Mouse (Mus musculus) heart, adult 9 months (tissue): ENCODE measurements around the gene Cend1.

Experiments
- DNase-seq, 2 experiments: peaks; one replicate each; pipeline ENCODE4 v3.0.0; 2022; ENCODE audit warnings: low spot score in 2 of 2

Gene Cend1

DNA sequence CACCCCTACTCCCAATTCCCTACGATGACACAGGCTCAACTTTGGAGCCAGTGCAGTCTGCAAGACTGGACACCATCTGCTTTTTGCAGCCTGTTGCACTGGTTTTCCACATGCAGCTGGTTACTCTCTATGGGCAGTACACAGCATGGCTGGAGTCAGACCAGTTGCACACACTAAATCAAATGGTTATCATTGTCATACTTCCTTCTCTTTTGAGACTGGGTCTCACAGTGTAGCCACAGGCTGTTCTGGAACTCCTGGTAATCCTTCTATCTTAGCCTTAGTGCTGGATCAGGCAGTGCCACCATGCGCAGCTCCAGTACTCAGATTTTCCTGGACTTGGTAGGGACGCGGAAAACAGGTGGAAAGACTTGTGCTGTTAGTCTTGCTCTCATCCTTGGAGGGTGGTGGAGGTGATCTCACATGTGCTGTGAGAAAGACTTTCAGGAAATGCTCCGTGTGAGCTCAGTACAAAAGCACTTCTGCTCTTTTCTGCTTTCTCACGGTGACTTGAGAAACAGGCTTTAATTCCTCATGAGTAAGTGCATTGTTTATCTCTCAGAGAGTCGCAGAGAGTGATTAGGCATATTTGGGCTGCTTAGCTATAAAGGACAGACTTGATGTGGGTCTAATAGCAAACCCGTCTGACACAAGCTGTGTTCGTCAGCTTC lies 36.6 kb downstream of the Cend1 start:
- DNase-seq = no peak

DNA sequence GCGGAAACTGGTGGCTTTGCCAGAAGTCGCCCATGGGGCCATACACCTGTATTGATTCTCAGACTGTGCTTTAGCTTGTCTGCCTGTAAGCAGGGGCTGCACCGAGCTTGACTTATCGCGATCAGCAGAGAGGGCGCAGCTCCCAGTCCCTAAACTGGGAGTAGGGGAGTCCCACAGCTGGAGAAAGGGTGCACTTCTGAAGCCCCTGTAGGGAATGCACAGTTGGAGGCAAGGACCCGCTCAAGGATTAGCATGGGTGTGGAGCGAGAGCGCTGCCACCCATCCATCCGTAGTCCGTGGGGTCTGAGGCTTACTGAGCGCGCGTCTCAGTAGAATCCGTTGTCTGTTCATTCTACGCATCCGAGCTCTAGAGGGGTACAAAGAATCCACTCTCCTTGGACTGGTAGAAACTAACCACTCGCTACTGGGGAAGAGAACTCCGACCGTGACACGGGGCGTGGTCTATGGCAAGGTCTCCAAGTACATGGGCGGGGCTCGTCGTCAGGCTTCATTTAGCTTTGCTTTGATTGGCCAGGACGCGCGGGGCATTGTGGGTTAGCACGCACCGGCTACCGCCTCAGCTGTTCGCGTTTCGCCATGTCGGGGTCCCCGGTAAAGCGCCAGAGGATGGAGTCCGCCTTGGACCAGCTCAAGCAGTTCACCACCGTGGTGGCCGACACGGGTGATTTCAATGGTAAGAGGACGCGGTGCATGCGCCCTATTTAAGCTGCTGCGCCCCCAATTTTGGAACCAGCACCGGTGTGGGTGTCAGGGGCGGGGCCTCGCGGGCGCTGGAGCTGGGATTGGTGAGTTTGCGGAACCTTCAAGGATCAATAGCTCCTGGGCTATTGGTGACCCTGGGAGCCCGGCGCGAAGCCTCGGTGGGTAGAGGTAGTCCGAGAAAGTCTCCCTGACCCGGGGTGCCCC lies 37.4 kb downstream of the Cend1 start, which contains the start of gene Taldo1:
Gene Taldo1 (plus strand): TSS at position 575 of the 927 bp plus-strand sequence.
- DNase-seq = peak; percentile 97 to 98

DNA sequence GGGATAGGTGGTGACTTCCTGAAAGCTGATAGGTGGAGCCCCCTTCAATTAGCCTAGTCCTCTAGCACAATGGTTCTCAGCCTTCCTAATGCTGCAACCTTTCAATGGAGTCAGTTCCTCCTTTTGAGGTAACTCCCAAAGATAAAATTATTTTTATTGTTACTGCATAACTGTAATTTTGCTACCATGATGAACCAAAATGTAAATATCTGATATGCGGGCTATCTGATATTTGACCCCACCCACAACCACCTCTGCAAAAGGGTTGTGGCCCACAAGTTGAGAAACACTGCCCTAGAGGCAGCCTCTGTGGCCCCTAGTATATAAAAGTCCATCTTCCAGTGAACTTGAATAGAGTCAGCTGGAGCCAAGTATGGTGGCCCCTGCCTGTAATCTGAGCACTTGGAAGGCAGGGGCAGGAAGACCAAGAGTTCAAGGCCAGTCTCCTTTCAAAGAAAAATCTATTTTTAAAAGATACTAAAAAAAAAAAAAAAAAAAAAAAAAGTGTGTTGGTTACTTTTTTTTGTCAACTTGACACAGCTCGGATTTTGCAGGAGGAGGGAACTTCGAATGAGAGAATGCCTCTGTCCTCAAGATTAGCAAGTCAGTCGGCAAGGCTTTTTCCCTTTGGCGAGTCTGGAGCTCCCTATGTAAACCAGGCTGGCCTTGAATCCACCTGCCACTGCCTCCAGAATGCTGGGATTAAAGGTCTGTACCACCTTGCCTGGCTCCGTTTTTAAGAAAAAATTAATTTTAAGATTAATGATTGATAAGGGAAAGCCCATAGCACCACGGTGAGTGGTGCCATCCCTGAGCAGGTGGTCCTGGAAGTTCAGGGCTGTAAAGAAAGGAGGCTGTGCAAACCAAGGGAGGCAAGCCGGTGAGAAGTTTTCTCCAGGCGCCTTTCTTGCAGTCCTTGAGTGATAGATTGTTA lies 38.7 kb downstream of the Cend1 start:
- DNase-seq = no peak

DNA sequence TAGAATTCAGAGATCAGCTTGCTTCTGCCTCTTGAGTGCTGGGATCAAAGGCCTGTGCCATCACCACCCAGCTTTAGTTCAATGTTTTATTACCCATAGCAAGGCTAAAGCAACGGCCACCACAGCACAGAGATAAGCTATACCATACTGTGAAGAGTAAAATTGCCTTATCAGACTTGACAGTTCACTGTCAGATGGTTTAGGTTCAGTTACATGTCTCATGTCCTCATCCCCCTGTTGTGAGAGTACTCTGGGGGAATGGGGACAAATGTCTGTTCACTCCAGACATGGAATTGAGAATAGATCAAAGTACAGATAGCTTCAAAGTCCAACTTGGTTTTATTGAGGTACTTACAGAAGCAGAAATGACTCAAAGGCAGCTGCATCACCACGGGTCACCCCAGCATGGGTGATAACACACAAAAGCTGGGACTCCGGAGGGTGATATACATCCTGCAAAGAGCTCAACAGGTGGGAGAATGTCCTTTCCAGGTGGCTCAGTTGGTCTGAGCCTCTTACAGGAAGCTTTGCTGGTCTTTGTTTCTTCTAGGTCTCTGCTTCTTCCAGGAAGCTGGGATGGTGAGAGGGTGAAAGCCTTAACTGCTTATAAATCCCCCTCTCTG lies 40.7 kb downstream of the Cend1 start:
- DNase-seq = no peak

DNA sequence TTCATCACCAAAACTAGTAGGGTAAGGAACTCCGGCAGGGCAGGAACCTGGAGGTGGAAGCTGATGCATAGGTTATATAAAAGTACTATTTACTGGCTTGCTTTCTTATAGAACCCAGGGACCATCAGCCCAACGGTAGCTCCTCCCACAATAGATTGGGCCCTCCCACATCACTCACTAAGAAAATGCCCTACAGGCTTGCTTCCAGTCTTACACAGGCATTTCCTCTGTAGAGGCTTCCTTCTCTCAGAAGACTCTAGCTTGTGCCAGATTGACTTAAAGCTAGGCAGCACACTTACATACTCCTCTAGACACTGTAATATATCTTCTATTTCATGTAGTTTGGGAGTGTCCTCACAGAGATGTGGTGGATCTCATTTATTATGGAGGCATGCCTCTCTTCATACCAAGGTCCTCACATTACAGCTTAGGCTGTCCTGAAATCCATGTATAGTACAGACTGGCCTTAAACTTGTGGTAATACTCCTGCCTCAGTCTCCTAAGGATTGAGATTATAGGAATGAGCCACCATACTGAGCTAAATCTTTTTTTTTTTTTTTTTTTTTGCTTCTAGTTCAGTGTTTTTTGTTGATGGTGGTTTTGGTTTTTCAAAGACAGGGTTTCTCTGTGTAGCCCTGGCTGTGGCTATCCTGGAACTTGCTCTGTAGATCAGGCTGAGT lies 41.3 kb downstream of the Cend1 start:
- no peak for DNase-seq

DNA sequence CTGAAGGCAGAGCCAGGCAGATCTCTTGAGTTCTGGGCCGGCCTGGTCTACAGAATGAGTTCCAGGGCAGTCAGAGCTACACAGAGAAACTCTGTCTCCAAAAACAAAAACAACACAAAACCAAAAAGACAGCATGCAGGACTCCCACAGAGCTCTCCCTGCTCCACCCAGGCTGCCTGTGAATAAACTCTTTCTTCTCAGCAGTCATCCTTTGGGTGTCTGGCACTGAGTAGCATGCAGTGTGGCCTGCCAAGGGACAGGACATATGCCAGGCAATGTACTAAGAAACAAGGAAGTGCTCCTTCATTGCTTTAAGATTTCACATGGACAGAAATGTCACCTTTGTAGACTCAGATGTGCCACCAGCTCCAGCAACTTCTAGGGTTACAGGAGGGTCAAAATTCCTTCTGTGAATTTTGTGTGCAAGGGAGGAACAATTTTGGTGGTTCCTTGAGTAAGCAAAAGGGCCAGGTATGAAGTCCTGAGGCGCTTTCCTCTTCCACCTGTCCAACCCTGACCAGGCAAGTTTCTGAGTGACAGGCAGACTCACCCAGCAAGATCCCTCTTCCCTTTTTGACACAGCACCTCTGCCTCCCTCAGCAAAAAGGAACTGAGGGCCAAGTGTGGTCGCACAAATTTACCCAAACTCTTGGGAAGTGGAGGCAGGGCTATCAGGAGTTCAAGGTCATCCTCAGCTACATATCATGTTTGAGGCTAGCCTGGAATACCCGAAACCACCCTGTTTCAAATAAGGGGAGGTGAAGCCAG lies 48.0 kb downstream of the Cend1 start:
- DNase-seq = no peak

DNA sequence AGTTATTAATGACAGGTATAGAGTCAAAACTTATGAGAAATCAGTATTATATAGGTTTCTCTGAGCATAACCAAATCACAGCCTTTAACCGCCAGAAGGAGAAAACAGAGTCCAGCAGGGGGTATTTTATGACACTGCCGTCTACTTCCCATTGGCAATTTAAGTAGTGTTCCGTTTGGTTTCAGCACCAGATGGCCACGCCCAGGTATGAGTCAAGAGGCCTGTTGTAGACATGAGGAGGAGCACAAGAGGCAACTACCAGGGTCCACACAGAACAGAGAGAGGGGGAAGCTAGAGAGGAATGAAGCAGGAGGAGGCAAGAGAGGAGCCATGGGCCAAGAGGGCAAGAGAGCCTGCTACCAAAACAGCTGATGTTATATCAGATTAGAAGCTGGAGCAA lies 49.7 kb downstream of the Cend1 start:
- no peak for DNase-seq
